Mouse (Mus musculus) layer of hippocampus, adult 2 months (tissue): ENCODE measurements around the gene Anks1. TPM values are rescaled to one million over a fixed set of nuclear protein-coding genes. Genes with fewer than 3 reads are reported as not detected.

Experiments
- DNase-seq, 2 experiments: peaks; one replicate each; pipeline ENCODE4 v3.0.0; 2022; ENCODE audit warnings: low spot score in 2 of 2
- H3K27ac ChIP-seq: fragments of 200-600 bp; 2 replicates; pipeline ENCODE4 v1.8.1; 2022
- H3K4me3 ChIP-seq: fragments of 200-600 bp; 2 replicates; pipeline ENCODE4 v1.8.1; 2022; ENCODE audit warnings: mild to moderate bottlenecking
- CTCF ChIP-seq: fragments of 200-600 bp; conservative IDR thresholded peaks from 2 replicates; pipeline ENCODE4 v1.8.1; 2022; ENCODE audit warnings: antibody characterized with exemption, mild to moderate bottlenecking, moderate library complexity
- total RNA-seq, 2 experiments: library from RNA; stranded (reverse); gene quantifications; 2 replicates each; pipeline ENCODE4 v1.2.3; 2021

The Anks1 gene
- total RNA-seq, 2 experiments from 2014 or later = 35.6 to 42.0 TPM

- peak overlapping the region; percentile 84 for H3K27ac ChIP-seq
- no peak overlapping the region for H3K4me3 ChIP-seq
- no peak for TF ChIP-seq CTCF
- DNase-seq = no peak
These were observed 120.2 kb downstream of the Anks1 start for GRCm38 (mm10) chr17:28029308-28029707.

- DNase-seq = no peak
- Histone ChIP-seq H3K27ac (peak overlapping the region; percentile 84), H3K4me3 (no peak overlapping the region)
- no peak for TF ChIP-seq CTCF
These were observed 121.3 kb downstream of the Anks1 start for GRCm38 (mm10) chr17:28030446-28030845.

- no peak overlapping the region for H3K4me3 ChIP-seq
- TF ChIP-seq CTCF = no peak
- H3K27ac ChIP-seq = peak overlapping the region; percentile 84
- no peak for DNase-seq
These were observed 122.3 kb downstream of the Anks1 start for GRCm38 (mm10) chr17:28031281-28031941.

GRCm38 (mm10) chr17:28032219-28032618, 123.1 kb downstream of the Anks1 start:
- H3K27ac ChIP-seq = peak overlapping the region; percentile 84
- no peak overlapping the region for H3K4me3 ChIP-seq
- TF ChIP-seq CTCF = no peak
- DNase-seq = no peak

- no peak for TF ChIP-seq CTCF
- peak overlapping the region; percentile 84 for H3K27ac ChIP-seq
- no peak for DNase-seq
- no peak overlapping the region for H3K4me3 ChIP-seq
These were observed 124.0 kb downstream of the Anks1 start for GRCm38 (mm10) chr17:28033046-28033580.

GRCm38 (mm10) chr17:28034986-28035385, 125.9 kb downstream of the Anks1 start:
- H3K27ac ChIP-seq = peak overlapping the region; percentile 14; the same call in 1 of the 2 replicates
- no peak for TF ChIP-seq CTCF
- H3K4me3 ChIP-seq = no peak overlapping the region
- no peak for DNase-seq

- peak; percentile 45 to 60 for DNase-seq
- no peak for TF ChIP-seq CTCF
- Histone ChIP-seq H3K4me3 (no peak overlapping the region), H3K27ac (peak overlapping the region; percentile 77)
These were observed 128.0 kb downstream of the Anks1 start for GRCm38 (mm10) chr17:28036813-28037756.

- DNase-seq = no peak
- Histone ChIP-seq H3K4me3 (0 out of 2 replicates have a peak overlapping the region, but pooled peaks have one; percentile 1), H3K27ac (peak overlapping the region; percentile 77)
- TF ChIP-seq CTCF = no peak
These were observed 131.5 kb downstream of the Anks1 start for GRCm38 (mm10) chr17:28040620-28041019.

GRCm38 (mm10) chr17:28041298-28041697, 132.2 kb downstream of the Anks1 start:
- peak overlapping the region; percentile 23; the same call in 1 of the 2 replicates for H3K4me3 ChIP-seq
- H3K27ac ChIP-seq = peak overlapping the region; percentile 77
- DNase-seq = no peak
- no peak for TF ChIP-seq CTCF

GRCm38 (mm10) chr17:28042299-28042771, 133.2 kb downstream of the Anks1 start:
- Histone ChIP-seq H3K27ac (peak overlapping the region; percentile 77), H3K4me3 (peak overlapping the region; percentile 23)
- peak; percentile 78 for TF ChIP-seq CTCF
- peak in 1 of 2 experiments; percentile 60 for DNase-seq

- TF ChIP-seq CTCF = no peak
- DNase-seq = no peak
- no peak overlapping the region for H3K27ac ChIP-seq
- no peak overlapping the region for H3K4me3 ChIP-seq
These were observed 137.9 kb downstream of the Anks1 start for GRCm38 (mm10) chr17:28047017-28047416.

- Histone ChIP-seq H3K27ac (no peak overlapping the region), H3K4me3 (no peak overlapping the region)
- TF ChIP-seq CTCF = no peak
- DNase-seq = no peak
These were observed 138.4 kb downstream of the Anks1 start for GRCm38 (mm10) chr17:28047520-28047919.

- H3K4me3 ChIP-seq = no peak overlapping the region
- H3K27ac ChIP-seq = no peak overlapping the region
- peak; percentile 79 for TF ChIP-seq CTCF
- DNase-seq = no peak
These were observed 139.3 kb downstream of the Anks1 start for GRCm38 (mm10) chr17:28048425-28048824.
